8 mouse cellular contexts compared by ENCODE assay signal in genomic region chr9:108490559-108491285, GRCm38 (mm10). TPM values are rescaled to one million over a fixed set of nuclear protein-coding genes. Genes with fewer than 3 reads are reported as not detected.
DNase-seq lines count a peak whose midpoint lies in the region; ATAC-seq and TF ChIP-seq lines count a peak whose summit lies in the region.

Gene Usp19 (plus strand): TSS chr9:108490602.

- peak; percentile 88 for ATAC-seq in common myeloid progenitor, adult 5-6 weeks (replicated peaks; ENCODE audit: low read depth, poor library complexity, severe bottlenecking)
- ATAC-seq in hindbrain, postnatal 0 days: peak; percentile 96
- ATAC-seq in megakaryocyte, adult 5-6 weeks (ENCODE audit: poor library complexity, severe bottlenecking): peak; percentile 90

- TF ChIP-seq CTCF in gastrocnemius, adult 2 months (IDR thresholded peaks at IDR 0.05): no peak
- no peak; the same call in 1 of the 2 replicates for TF ChIP-seq CTCF in hindbrain, postnatal 0 days (IDR thresholded peaks at IDR 0.05; ENCODE audit: low read depth)
- no peak for TF ChIP-seq CTCF in left cerebral cortex, adult 2 months (IDR thresholded peaks at IDR 0.05)

- H3K36me3 ChIP-seq in hindbrain, postnatal 0 days (ENCODE audit: insufficient read depth, low read length): peaks cover 31% of the 10 kb centered on the region

- H3K9ac ChIP-seq in hindbrain, postnatal 0 days (replicated peaks; ENCODE audit: low read length): peak within 1 kb of the TSS; percentile 96

- H3K27me3 ChIP-seq in hindbrain, postnatal 0 days (ENCODE audit: insufficient read depth, low read length): no peaks in the 10 kb centered on the region

- peak within 1 kb of the TSS; percentile 76 for H3K4me2 ChIP-seq in hindbrain, postnatal 0 days (ENCODE audit: low read depth, low read length)

- peak within 1 kb of the TSS; percentile 93 for H3K4me3 ChIP-seq in gastrocnemius, adult 2 months
- peak within 1 kb of the TSS; percentile 95 for H3K4me3 ChIP-seq in hindbrain, postnatal 0 days (ENCODE audit: low read length)
- peak within 1 kb of the TSS; percentile 98 for H3K4me3 ChIP-seq in left cerebral cortex, adult 2 months

- DNase-seq in ZHBTc4 (ENCODE audit: low read depth, low spot score): peak; percentile 98
- peak; percentile 98 for DNase-seq in gastrocnemius, adult 2 months
- DNase-seq in hindbrain, postnatal 0 days (ENCODE audit: low spot score): peak; percentile 98
- DNase-seq in left cerebral cortex, adult 2 months (ENCODE audit: extremely low spot score in 1 of 2, low spot score in 2 of 2): peak; percentile 94 to 95
- peak; percentile 93 to 96 for DNase-seq in right cerebral cortex, adult 2 months (ENCODE audit: low spot score in 2 of 2)
- DNase-seq in urinary bladder, postnatal 14 days (ENCODE audit: low spot score): peak; percentile 97

- WGBS in hindbrain, postnatal 0 days: under 1% methylated on average over 69 of the region's 69 CpGs

- intact Hi-C loops in gastrocnemius, adult 2 months (cut with DNase I): loop anchor here (2.0 kb wide), 1 partner anchor 18 kb away; no protein-coding TSS in a partner anchor
- intact Hi-C loops in left cerebral cortex, adult 2 months (cut with DNase I): loop anchor here (2.0 to 10.0 kb wide), 2 partner anchors 26 to 916 kb away; partner anchors contain the start of genes Hyal1, Naa80 and Qrich1

- H3K9me3 ChIP-seq in hindbrain, postnatal 0 days (ENCODE audit: low read length): no peaks in the 10 kb centered on the region

- peaks cover 16% of the 10 kb centered on the region for H3K4me1 ChIP-seq in hindbrain, postnatal 0 days (ENCODE audit: insufficient read depth, low read length)

- peak within 1 kb of the TSS; percentile 97 for H3K27ac ChIP-seq in gastrocnemius, adult 2 months
- peak within 1 kb of the TSS; percentile 97 for H3K27ac ChIP-seq in hindbrain, postnatal 0 days
- peak within 1 kb of the TSS; percentile 96 for H3K27ac ChIP-seq in left cerebral cortex, adult 2 months

RNA-seq across cellular contexts. Expression of gene Usp19, which starts in this region (rescaled TPM):
- 54.3 and 63.1 TPM in 2 replicates for total RNA-seq in common myeloid progenitor, adult 5-6 weeks (2017)
- 100 to 1,000 TPM; 124 TPM for total RNA-seq in gastrocnemius, adult 2 months (2021)
- 87.6 and 104 TPM in 2 replicates for total RNA-seq in hindbrain, postnatal 0 days (2014; rRNA removed)
- 51.6 and 52.0 TPM in 2 replicates for polyA plus RNA-seq in hindbrain, postnatal 0 days (2015; fragmentation: Nextera tagmentation; extraction: Ambion mirVana)
- 100 to 1,000 TPM; 153 to 167 TPM for total RNA-seq in left cerebral cortex, adult 2 months (2021)
- total RNA-seq in megakaryocyte, adult 5-6 weeks (2015): 29.3 and 33.2 TPM in 2 replicates
- total RNA-seq in megakaryocyte, adult 5-6 weeks (2017): 34.8 and 36.3 TPM in 2 replicates

Comparison
In these comparisons a context has a peak if more than half of its experiments do, and no peak if none do; other contexts are left out.
1. Peak in every context shown above with its lines: DNase-seq, ATAC-seq, H3K4me3 ChIP-seq and H3K27ac ChIP-seq.